Mouse (Mus musculus): ENCODE results near the gene Sf3b1. TPM values are rescaled to one million over a fixed set of nuclear protein-coding genes. Genes with fewer than 3 reads are reported as not detected.
"Not testable (repeated sequence)": the region's sequence is repeated elsewhere in the genome, so short reads cannot be mapped to it uniquely, and the experiment has no call there.

Sf3b1 gene
- polyA plus RNA-seq, 2 experiments: 211 to 313 TPM

GRCm38 (mm10) chr1:54965159-54965995 lies 61.9 kb downstream of the Sf3b1 start:
- TF ChIP-seq POLR2A (IDR thresholded peaks at IDR 0.05; ENCODE audit: borderline replicate concordance, extremely low read depth, insufficient read depth, insufficient read length): no peak
- H3K36me3 ChIP-seq (ENCODE audit: control insufficient read depth, insufficient read depth, low read length): no peaks in the 10 kb centered on the region
- no peaks in the 10 kb centered on the region for H3K9me3 ChIP-seq (ENCODE audit: control insufficient read depth, low read length)
- no peak overlapping the region for H3K9ac ChIP-seq (ENCODE audit: low read depth, low read length, severe bottlenecking)
- ATAC-seq (ENCODE audit: low FRiP score, low read depth): peak; percentile 87
- 37% methylated on average over 11 of the region's 11 CpGs for WGBS
- H3K4me1 ChIP-seq (ENCODE audit: control insufficient read depth, insufficient read depth, low read length): peaks cover 7% of the 10 kb centered on the region
- H3K4me3 ChIP-seq (replicated peaks; ENCODE audit: low read length): no peak overlapping the region
- peak overlapping the region; percentile 19; the same call in 1 of the 2 replicates for H3K27ac ChIP-seq (replicated peaks; ENCODE audit: low read depth, low read length)
- peak; percentile 71 for DNase-seq (ENCODE audit: low spot score)
- no peak overlapping the region for H3K4me2 ChIP-seq (replicated peaks; ENCODE audit: low read depth, low read length, severe bottlenecking)
- H3K27me3 ChIP-seq (ENCODE audit: control insufficient read depth, insufficient read depth, low read length): no peaks in the 10 kb centered on the region

- TF ChIP-seq POLR2A (IDR thresholded peaks at IDR 0.05; ENCODE audit: borderline replicate concordance, extremely low read depth, insufficient read depth, insufficient read length): no peak
- no peak overlapping the region for H3K9ac ChIP-seq (ENCODE audit: low read depth, low read length, severe bottlenecking)
- H3K4me1 ChIP-seq (ENCODE audit: control insufficient read depth, insufficient read depth, low read length): peaks cover 7% of the 10 kb centered on the region
- 73% methylated on average over 9 of the region's 9 CpGs for WGBS
- DNase-seq (ENCODE audit: low spot score) (no peak), ATAC-seq (ENCODE audit: low FRiP score, low read depth) (no peak)
- H3K27me3 ChIP-seq (ENCODE audit: control insufficient read depth, insufficient read depth, low read length): no peaks in the 10 kb centered on the region
- no peaks in the 10 kb centered on the region for H3K36me3 ChIP-seq (ENCODE audit: control insufficient read depth, insufficient read depth, low read length)
- H3K9me3 ChIP-seq (ENCODE audit: control insufficient read depth, low read length): no peaks in the 10 kb centered on the region
- H3K4me3 ChIP-seq (replicated peaks; ENCODE audit: low read length): no peak overlapping the region
- no peak overlapping the region for H3K27ac ChIP-seq (replicated peaks; ENCODE audit: low read depth, low read length)
- H3K4me2 ChIP-seq (replicated peaks; ENCODE audit: low read depth, low read length, severe bottlenecking): no peak overlapping the region
Measured at GRCm38 (mm10) chr1:54961724-54962123, 65.6 kb downstream of the Sf3b1 start.

GRCm38 (mm10) chr1:54960613-54961165 lies 66.6 kb downstream of the Sf3b1 start:
- H3K4me2 ChIP-seq (replicated peaks; ENCODE audit: low read depth, low read length, severe bottlenecking): no peak overlapping the region
- H3K36me3 ChIP-seq (ENCODE audit: control insufficient read depth, insufficient read depth, low read length): no peaks in the 10 kb centered on the region
- H3K27ac ChIP-seq (replicated peaks; ENCODE audit: low read depth, low read length): no peak overlapping the region
- H3K9me3 ChIP-seq (ENCODE audit: control insufficient read depth, low read length): no peaks in the 10 kb centered on the region
- no peaks in the 10 kb centered on the region for H3K27me3 ChIP-seq (ENCODE audit: control insufficient read depth, insufficient read depth, low read length)
- WGBS: 38% methylated on average over 9 of the region's 9 CpGs
- TF ChIP-seq POLR2A (IDR thresholded peaks at IDR 0.05; ENCODE audit: borderline replicate concordance, extremely low read depth, insufficient read depth, insufficient read length): no peak
- peaks cover 7% of the 10 kb centered on the region for H3K4me1 ChIP-seq (ENCODE audit: control insufficient read depth, insufficient read depth, low read length)
- no peak overlapping the region for H3K4me3 ChIP-seq (replicated peaks; ENCODE audit: low read length)
- ATAC-seq (ENCODE audit: low FRiP score, low read depth) (no peak), DNase-seq (ENCODE audit: low spot score) (peak; percentile 59)
- H3K9ac ChIP-seq (ENCODE audit: low read depth, low read length, severe bottlenecking): no peak overlapping the region

GRCm38 (mm10) chr1:54958525-54958924 lies 68.8 kb downstream of the Sf3b1 start:
- no peak overlapping the region for H3K9ac ChIP-seq (ENCODE audit: low read depth, low read length, severe bottlenecking)
- TF ChIP-seq POLR2A (IDR thresholded peaks at IDR 0.05; ENCODE audit: borderline replicate concordance, extremely low read depth, insufficient read depth, insufficient read length): no peak
- no peak for DNase-seq (ENCODE audit: low spot score)
- H3K4me2 ChIP-seq (replicated peaks; ENCODE audit: low read depth, low read length, severe bottlenecking): no peak overlapping the region
- H3K27ac ChIP-seq (replicated peaks; ENCODE audit: low read depth, low read length): no peak overlapping the region
- 69% methylated on average over 3 of the region's 3 CpGs for WGBS
- H3K4me1 ChIP-seq (ENCODE audit: control insufficient read depth, insufficient read depth, low read length): no peaks in the 10 kb centered on the region
- H3K36me3 ChIP-seq (ENCODE audit: control insufficient read depth, insufficient read depth, low read length): no peaks in the 10 kb centered on the region
- no peak for ATAC-seq (ENCODE audit: low FRiP score, low read depth)
- H3K4me3 ChIP-seq (replicated peaks; ENCODE audit: low read length): no peak overlapping the region
- no peaks in the 10 kb centered on the region for H3K27me3 ChIP-seq (ENCODE audit: control insufficient read depth, insufficient read depth, low read length)
- no peaks in the 10 kb centered on the region for H3K9me3 ChIP-seq (ENCODE audit: control insufficient read depth, low read length)

GRCm38 (mm10) chr1:54956995-54957394 lies 70.3 kb downstream of the Sf3b1 start:
- H3K4me2 ChIP-seq (replicated peaks; ENCODE audit: low read depth, low read length, severe bottlenecking); H3K4me3 ChIP-seq (replicated peaks; ENCODE audit: low read length); H3K9me3 ChIP-seq (ENCODE audit: control insufficient read depth, low read length); H3K9ac ChIP-seq (ENCODE audit: low read depth, low read length, severe bottlenecking); DNase-seq (ENCODE audit: low spot score); H3K27me3 ChIP-seq (ENCODE audit: control insufficient read depth, insufficient read depth, low read length); H3K36me3 ChIP-seq (ENCODE audit: control insufficient read depth, insufficient read depth, low read length); ATAC-seq (ENCODE audit: low FRiP score, low read depth); H3K27ac ChIP-seq (replicated peaks; ENCODE audit: low read depth, low read length); H3K4me1 ChIP-seq (ENCODE audit: control insufficient read depth, insufficient read depth, low read length): not testable (repeated sequence)
- 96% methylated on average over 11 of the region's 14 CpGs for WGBS

Measured in limb, embryonic 14.5 days (tissue).